Mouse (Mus musculus): ENCODE measurements around the gene Rilp. TPM values are rescaled to one million over a fixed set of nuclear protein-coding genes. Genes with fewer than 3 reads are reported as not detected.

Rilp gene
- total RNA-seq (2023): not detected

GRCm38 (mm10) chr11:75509741-75510626 lies at the start of gene Rilp:
Rilp (plus strand) TSS chr11:75510094.

GRCm38 (mm10) chr11:75460844-75461742 lies 48.8 kb upstream of the Rilp start, which contains the start of gene Tlcd2:
Tlcd2 (plus strand) TSS chr11:75461715.

DNA sequence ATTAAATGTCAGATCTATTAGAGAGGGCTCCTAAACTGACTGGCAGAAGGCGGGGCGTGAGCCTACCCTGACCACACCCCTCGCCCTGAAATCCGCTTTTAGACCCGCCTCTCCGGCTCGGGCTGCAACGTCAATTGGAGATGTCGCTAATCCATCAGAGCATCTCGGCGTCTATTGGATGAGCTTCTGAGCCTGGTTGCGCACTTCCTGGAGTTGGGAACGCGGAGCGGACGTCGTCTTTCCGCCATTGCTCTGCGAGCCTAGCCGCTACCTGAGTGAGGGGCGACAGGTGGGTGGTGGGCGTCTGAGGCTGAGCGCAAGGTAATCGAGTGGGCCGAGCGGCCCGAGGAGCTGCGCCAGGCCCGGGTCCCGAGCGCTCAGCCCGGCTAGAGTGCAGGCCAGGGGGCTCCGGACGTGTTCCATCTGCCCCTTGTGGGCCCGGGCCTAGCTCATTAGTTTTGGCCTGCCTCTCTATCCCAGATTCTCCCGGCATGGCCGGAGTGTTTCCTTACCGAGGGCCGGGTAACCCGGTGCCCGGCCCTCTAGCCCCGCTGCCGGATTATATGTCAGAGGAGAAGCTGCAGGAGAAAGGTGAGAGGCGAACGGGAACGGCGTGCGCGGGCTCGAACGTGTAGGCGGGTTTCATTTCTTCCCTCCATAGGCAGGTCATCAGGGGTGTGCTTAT lies 23.2 kb upstream of the Rilp start, which contains the start of gene Prpf8:
TSS of gene Prpf8 (plus strand) at position 216 of the 685 bp plus-strand sequence.

GRCm38 (mm10) chr11:75513336-75513735 lies 3.4 kb downstream of the Rilp start, which contains the start of gene Scarf1:
Scarf1 (plus strand) TSS chr11:75513540.

GRCm38 (mm10) chr11:75531469-75532242 lies 21.8 kb downstream of the Rilp start, which contains the start of gene Slc43a2:
Slc43a2 (plus strand) TSS chr11:75531694.

Other genes starting within 250 kb of the Rilp start
- gene Rpa1, start 161.8 kb upstream of the Rilp start, total RNA-seq (2023): 100 to 1,000 TPM; 155 to 156 TPM
- 10 to 100 TPM; 11.6 to 14.8 TPM for gene Smyd4, start 161.7 kb upstream of the Rilp start, total RNA-seq (2023)
- not detected for gene Serpinf1, start 87.4 kb upstream of the Rilp start, total RNA-seq (2023)
- under 1 TPM in 1 of 2 experiments, not detected in 1; 0.67 TPM for gene Serpinf2, start 70.5 kb upstream of the Rilp start, total RNA-seq (2023)
- 10 to 100 TPM; 26.9 to 27.0 TPM for gene Wdr81, start 55.4 kb upstream of the Rilp start, total RNA-seq (2023)
- gene Tlcd2, start 48.4 kb upstream of the Rilp start, total RNA-seq (2023): 1 to 10 TPM in 1 of 2 experiments, not detected in 1; 2.0 TPM
- gene Prpf8, start 23.3 kb upstream of the Rilp start, total RNA-seq (2023): 100 to 1,000 TPM; 193 to 211 TPM
- under 1 TPM in 1 of 2 experiments, not detected in 1; 0.21 TPM for gene Scarf1, start 3.4 kb downstream of the Rilp start, total RNA-seq (2023)
- gene Slc43a2, start 21.6 kb downstream of the Rilp start, total RNA-seq (2023): 10 to 100 TPM; 67.1 to 70.3 TPM
- 100 to 1,000 TPM; 226 to 230 TPM for gene Pitpna, start 78.0 kb downstream of the Rilp start, total RNA-seq (2023)
- gene Inpp5k, start 120.9 kb downstream of the Rilp start, total RNA-seq (2023): 100 to 1,000 TPM; 109 to 130 TPM
- gene Myo1c, start 140.4 kb downstream of the Rilp start, total RNA-seq (2023): 10 to 100 TPM; 11.1 to 14.5 TPM
- gene Crk, start 169.2 kb downstream of the Rilp start, total RNA-seq (2023): 10 to 100 TPM; 52.4 to 57.7 TPM
- gene Ywhae, start 222.8 kb downstream of the Rilp start, total RNA-seq (2023): 100 to 1,000 TPM; 169 to 198 TPM

All from T-cell, adult 66 days (primary cell).